Mouse (Mus musculus) myocyte (in vitro differentiated cells): ENCODE data around the gene Atp11b.

Experiments used
- CEBPB ChIP-seq: IDR thresholded peaks from 2 replicates; pipeline ENCODE4 v1.6.1; 2011; ENCODE audit warnings: mild to moderate bottlenecking, moderate library complexity; ENCODE audit not compliant: poor library complexity, insufficient read depth, severe bottlenecking
- E2F4 ChIP-seq: IDR thresholded peaks from one replicate; pipeline ENCODE4 v1.6.1; 2011; ENCODE audit warnings: mild to moderate bottlenecking, control low read depth, moderate library complexity; ENCODE audit not compliant: insufficient read depth
- MYOD1 ChIP-seq, 3 experiments: IDR thresholded peaks; one replicate each; pipeline ENCODE4 v1.6.1; 2011; ENCODE audit warnings: control low read depth in 2 of 3, low read depth in 2 of 3, mild to moderate bottlenecking in 2 of 3, moderate library complexity in 1 of 3; ENCODE audit not compliant: insufficient read length in 2 of 3, control insufficient read depth in 1 of 3
- MYOG ChIP-seq, 3 experiments: IDR thresholded peaks; one replicate each; pipeline ENCODE4 v1.6.1; 2011; ENCODE audit warnings: control low read depth in 2 of 3, low read depth in 2 of 3, mild to moderate bottlenecking in 2 of 3; ENCODE audit not compliant: insufficient read length in 2 of 3, control insufficient read depth in 1 of 3, insufficient read depth in 1 of 3
- POLR2A ChIP-seq: IDR thresholded peaks from one replicate; pipeline ENCODE4 v1.6.1; 2011; ENCODE audit warnings: low read depth, mild to moderate bottlenecking, control low read depth, moderate library complexity; ENCODE audit not compliant: insufficient read length
- POLR2AphosphoS2 ChIP-seq: IDR thresholded peaks from one replicate; pipeline ENCODE4 v1.6.1; 2011; ENCODE audit warnings: low read depth, control low read depth; ENCODE audit not compliant: insufficient read length
- REST ChIP-seq: IDR thresholded peaks from one replicate; pipeline ENCODE4 v1.6.1; 2011; ENCODE audit warnings: mild to moderate bottlenecking, control low read depth, moderate library complexity; ENCODE audit not compliant: insufficient read depth, insufficient read length
- TCF12 ChIP-seq: IDR thresholded peaks from one replicate; pipeline ENCODE4 v1.6.1; 2011; ENCODE audit warnings: mild to moderate bottlenecking, control low read depth; ENCODE audit not compliant: poor library complexity, insufficient read depth, severe bottlenecking

DNA sequence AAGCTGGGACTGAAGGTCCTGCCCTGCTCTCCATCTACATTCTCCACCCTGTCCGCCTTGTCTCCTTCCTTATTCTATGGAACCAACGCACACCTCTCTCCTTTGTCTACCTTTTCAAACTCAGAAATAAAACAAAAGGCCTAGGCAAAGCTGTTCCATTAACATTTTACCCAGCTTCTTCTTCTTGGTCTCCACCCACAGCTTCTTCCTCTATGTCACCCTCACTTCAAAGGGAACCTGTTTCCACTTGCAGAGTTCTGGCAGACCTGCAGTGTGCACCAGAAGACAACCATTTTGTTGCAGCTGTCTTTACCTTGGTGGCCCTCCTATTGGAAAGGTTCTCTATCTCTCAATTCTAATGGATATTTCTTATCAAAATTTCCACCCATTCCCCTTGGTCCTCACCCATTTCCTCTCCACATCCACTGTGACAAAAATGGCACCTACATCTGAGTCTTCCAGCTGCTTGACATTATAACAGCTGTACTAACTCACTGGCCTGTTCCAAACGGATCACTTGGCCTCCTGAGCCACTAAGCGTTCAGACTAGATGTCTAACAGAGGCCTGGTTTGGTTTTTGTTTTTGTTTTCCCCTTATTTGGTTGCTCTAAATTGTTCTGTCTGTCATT is 32.0 kb upstream of the Atp11b start:
- TF ChIP-seq E2F4 (no peak), POLR2A (no peak), CEBPB (no peak), POLR2AphosphoS2 (no peak), REST (no peak), MYOD1 (IDR thresholded peaks at IDR 0.05; ENCODE audit: control insufficient read depth in 1 of 3, insufficient read length in 2 of 3, low read depth in 2 of 3) (no peak), MYOG (IDR thresholded peaks at IDR 0.05; ENCODE audit: control insufficient read depth in 1 of 3, insufficient read depth in 1 of 3, insufficient read length in 2 of 3, low read depth in 2 of 3) (no peak), TCF12 (no peak)
